24 mouse cellular contexts compared by ENCODE assay signal in the genomic region with DNA sequence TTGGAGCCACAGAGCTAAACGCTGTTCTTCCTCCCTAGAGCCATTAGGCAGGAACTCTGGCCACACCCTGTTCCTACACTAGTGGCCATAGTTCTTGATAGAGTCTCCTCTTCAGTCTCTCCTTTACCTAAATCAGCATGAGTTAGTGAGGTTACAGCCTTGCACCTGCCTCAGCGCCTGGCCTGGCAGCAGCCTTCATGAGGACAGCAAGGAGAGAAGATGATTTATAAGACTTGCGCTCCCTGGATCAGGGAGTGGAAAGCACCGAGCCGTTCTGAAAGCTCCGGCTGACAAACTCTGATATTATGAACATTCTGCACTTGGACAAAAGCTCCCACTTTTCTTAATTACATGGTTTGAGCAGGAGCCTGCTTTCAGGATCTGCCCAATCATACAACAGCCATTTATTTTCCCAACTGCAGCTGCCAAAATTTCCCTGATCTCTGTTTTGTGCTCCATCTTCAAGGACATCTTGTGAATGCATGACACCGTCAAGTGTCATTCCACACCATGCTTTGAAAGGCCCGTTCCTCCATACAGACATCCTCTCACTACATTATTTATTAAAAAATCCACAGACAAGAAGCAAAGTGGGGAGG.
A peak's percentile ranks its signal among the peaks of the same experiment; 100 is the strongest.
DNase-seq lines count a peak whose midpoint lies in the region; ATAC-seq and TF ChIP-seq lines count a peak whose summit lies in the region.
"Had no signal": no experiment of that assay in that cellular context is flagged by ENCODE, and none has a peak within 500 bp of the region (broad histone marks: within the 10 kb centered on the region; RNA-seq: fewer than 3 reads in every experiment).

No protein-coding gene starts in this region.

- no peaks in the 10 kb centered on the region for H3K36me3 ChIP-seq in forebrain, embryonic 16.5 days (ENCODE audit: control insufficient read depth, insufficient read depth)
- H3K36me3 ChIP-seq: embryonic facial prominence, embryonic 10.5 days; embryonic facial prominence, embryonic 15.5 days; heart, embryonic 15.5 days; hindbrain, embryonic 12.5 days; limb, embryonic 13.5 days; lung, embryonic 15.5 days had no signal

- H3K27me3 ChIP-seq in forebrain, embryonic 16.5 days (replicated peaks; ENCODE audit: control insufficient read depth, insufficient read depth, low read length) = no peaks in the 10 kb centered on the region
- H3K27me3 ChIP-seq: embryonic facial prominence, embryonic 15.5 days; heart, embryonic 15.5 days; hindbrain, embryonic 12.5 days; limb, embryonic 13.5 days; lung, embryonic 15.5 days had no signal

- H3K9ac ChIP-seq in forebrain, embryonic 16.5 days (replicated peaks; ENCODE audit: low read depth, low read length) = no peak overlapping the region
- H3K9ac ChIP-seq: embryonic facial prominence, embryonic 15.5 days; heart, embryonic 15.5 days; hindbrain, embryonic 12.5 days; limb, embryonic 13.5 days; lung, embryonic 15.5 days had no signal

- H3K4me3 ChIP-seq in layer of hippocampus, adult 2 months = no peak overlapping the region
- H3K4me3 ChIP-seq in forebrain, embryonic 16.5 days (replicated peaks; ENCODE audit: low read length) = no peak overlapping the region
- H3K4me3 ChIP-seq: embryonic facial prominence, embryonic 10.5 days; embryonic facial prominence, embryonic 15.5 days; heart, embryonic 15.5 days; hindbrain, embryonic 12.5 days; limb, embryonic 13.5 days; lung, embryonic 15.5 days had no signal

- 40% methylated on average over 8 of the region's 8 CpGs for WGBS in forebrain, embryonic 16.5 days

- no peak for TF ChIP-seq CTCF in layer of hippocampus, adult 2 months (conservative IDR thresholded peaks at IDR 0.05)
- TF ChIP-seq CTCF in brain, embryonic 14.5 days (IDR thresholded peaks at IDR 0.05; ENCODE audit: borderline replicate concordance, extremely low read depth, insufficient read depth, insufficient read length) = no peak

- peaks cover 16% of the 10 kb centered on the region for H3K4me1 ChIP-seq in forebrain, embryonic 16.5 days (replicated peaks; ENCODE audit: control insufficient read depth, insufficient read depth, low read length)
- H3K4me1 ChIP-seq: embryonic facial prominence, embryonic 15.5 days; heart, embryonic 15.5 days; limb, embryonic 13.5 days; lung, embryonic 15.5 days had no signal

- ATAC-seq in frontal cortex, adult (ENCODE audit: low TSS enrichment) = peak; percentile 41; the same call in 1 of the 2 replicates
- ATAC-seq in forebrain, embryonic 16.5 days = peak; percentile 73
- ATAC-seq: CD4-positive, CD25-positive, alpha-beta regulatory T cell, adult 4 months; intestine, embryonic 16.5 days had no signal

- H3K4me2 ChIP-seq in forebrain, embryonic 16.5 days (ENCODE audit: low read length) = peak overlapping the region; percentile 8; the same call in 1 of the 2 replicates
- H3K4me2 ChIP-seq: embryonic facial prominence, embryonic 15.5 days; heart, embryonic 15.5 days; hindbrain, embryonic 12.5 days; limb, embryonic 13.5 days; liver, embryonic 11.5 days; lung, embryonic 15.5 days; midbrain, embryonic 11.5 days had no signal

- H3K27ac ChIP-seq in layer of hippocampus, adult 2 months = 0 out of 2 replicates have a peak overlapping the region, but pooled peaks have one; percentile 21
- no peak overlapping the region for H3K27ac ChIP-seq in forebrain, embryonic 16.5 days (ENCODE audit: low read length)
- H3K27ac ChIP-seq: embryonic facial prominence, embryonic 10.5 days; embryonic facial prominence, embryonic 15.5 days; heart, embryonic 15.5 days; hindbrain, embryonic 12.5 days; limb, embryonic 13.5 days; lung, embryonic 15.5 days had no signal

- no peaks in the 10 kb centered on the region for H3K9me3 ChIP-seq in forebrain, embryonic 16.5 days (ENCODE audit: control insufficient read depth, low read length)
- H3K9me3 ChIP-seq: embryonic facial prominence, embryonic 10.5 days; embryonic facial prominence, embryonic 15.5 days; heart, embryonic 15.5 days; hindbrain, embryonic 12.5 days; limb, embryonic 13.5 days; lung, embryonic 15.5 days had no signal

- no peak for DNase-seq in frontal cortex, postnatal 25 days (ENCODE audit: low spot score in 2 of 2)
- no peak for DNase-seq in layer of hippocampus, adult 2 months (ENCODE audit: low spot score in 2 of 2)
- DNase-seq in layer of hippocampus, adult 9-10 months (ENCODE audit: low spot score) = no peak
- DNase-seq in brain, embryonic 14.5 days (ENCODE audit: low read depth) = peak; percentile 78
- DNase-seq in lung, postnatal 25 days (ENCODE audit: low spot score) = no peak
- DNase-seq: adrenal gland, postnatal 14 days; cerebellum, adult 8-10 months; cerebellum, postnatal 25 days; kidney, postnatal 10 days; lung, postnatal 36 days; spleen, adult 18-20 months; thymus, postnatal 25 days had no signal

- TF ChIP-seq POLR2A in brain, embryonic 14.5 days (IDR thresholded peaks at IDR 0.05; ENCODE audit: borderline replicate concordance, extremely low read depth, insufficient read depth, insufficient read length, poor library complexity, severe bottlenecking) = no peak
